Mouse (Mus musculus): Measurements from ENCODE around the gene Creb3l1. TPM values are rescaled to one million over a fixed set of nuclear protein-coding genes. Genes with fewer than 3 reads are reported as not detected.

Creb3l1 gene
- polyA plus RNA-seq, 1 experiment from 2014 or later = 1.5 TPM

DNA sequence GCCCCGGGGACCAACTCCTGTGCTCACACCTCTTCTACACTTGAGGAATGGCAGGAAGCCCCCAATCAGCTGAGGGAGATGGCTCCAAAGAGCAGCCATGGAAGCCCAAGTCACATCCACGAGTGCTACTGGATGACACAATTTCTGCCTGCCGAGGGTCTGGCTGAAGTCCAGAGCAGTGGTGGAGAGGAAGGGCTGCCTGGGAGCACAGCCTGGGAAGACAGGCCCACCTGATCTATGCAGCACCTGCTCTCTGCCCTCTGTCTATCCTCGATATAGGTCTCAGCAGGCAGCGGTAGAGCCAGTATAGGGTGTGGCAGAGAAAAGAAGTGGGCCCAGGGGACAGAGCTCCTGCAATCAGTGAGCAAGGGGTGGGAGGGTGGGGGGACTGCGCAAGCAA is 77.5 kb downstream of the Creb3l1 start:
- no peak for DNase-seq (ENCODE audit: low spot score)

DNA sequence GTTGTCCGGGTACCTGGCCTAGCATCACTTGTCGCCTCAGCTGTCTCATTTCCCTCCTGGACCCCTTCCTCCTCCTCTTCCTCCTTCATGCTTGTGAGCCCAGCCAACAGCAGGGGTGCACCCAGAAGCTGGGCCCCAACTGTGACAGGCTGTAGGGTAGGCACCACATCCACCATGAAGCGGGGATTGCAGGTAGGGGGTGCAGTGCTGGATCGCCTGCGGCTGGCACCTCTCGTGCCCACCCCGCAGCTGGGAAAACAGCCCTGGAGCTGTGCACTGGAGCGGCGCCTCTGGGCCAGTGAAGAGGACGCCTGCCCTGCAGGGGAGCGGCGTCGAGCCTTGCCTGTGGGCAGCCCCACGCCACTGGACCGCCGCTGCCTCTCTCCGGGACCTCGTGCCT is 78.8 kb downstream of the Creb3l1 start, which contains the start of gene Gm9821:
Gene Gm9821 (plus strand): TSS at position 221 of the 400 bp plus-strand sequence.
- no peak for DNase-seq (ENCODE audit: low spot score)

- DNase-seq (ENCODE audit: low spot score) = peak; percentile 87
Observed at GRCm38 (mm10) chr2:91944170-91944950, 79.9 kb downstream of the Creb3l1 start.

- no peak for DNase-seq (ENCODE audit: low spot score)
Observed at GRCm38 (mm10) chr2:91942356-91942755, 81.9 kb downstream of the Creb3l1 start.

DNA sequence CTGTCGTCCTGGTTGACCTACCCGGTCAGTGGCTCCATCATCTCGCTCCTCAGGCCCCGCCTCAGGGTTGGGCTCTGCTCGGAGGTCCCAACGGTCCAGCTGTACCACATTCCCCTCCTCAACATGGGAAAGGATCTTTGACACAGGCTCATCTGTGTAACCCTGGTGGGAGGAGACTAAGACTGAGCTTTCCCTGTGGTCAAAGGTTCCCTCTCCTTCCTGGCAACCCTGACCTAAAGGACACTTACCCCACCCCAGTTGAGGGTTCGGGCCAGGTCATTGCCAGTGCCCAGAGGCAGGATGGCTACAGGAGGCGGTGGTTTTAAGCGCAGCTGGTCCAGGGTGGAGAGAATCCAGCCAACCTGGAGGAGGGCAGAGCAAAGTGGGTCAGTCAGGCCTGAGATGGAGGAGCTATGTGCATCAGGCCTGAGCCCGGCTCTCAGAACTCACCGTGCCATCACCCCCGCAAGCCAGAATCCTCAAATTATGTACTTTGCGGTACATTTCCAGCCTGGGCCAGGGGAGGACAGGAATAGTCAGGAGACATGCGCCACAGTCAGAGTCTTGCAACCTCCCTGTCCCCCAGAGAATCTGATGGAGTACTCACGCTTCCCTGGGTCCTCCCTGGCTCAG is 84.9 kb downstream of the Creb3l1 start:
- no peak for DNase-seq (ENCODE audit: low spot score)

DNA sequence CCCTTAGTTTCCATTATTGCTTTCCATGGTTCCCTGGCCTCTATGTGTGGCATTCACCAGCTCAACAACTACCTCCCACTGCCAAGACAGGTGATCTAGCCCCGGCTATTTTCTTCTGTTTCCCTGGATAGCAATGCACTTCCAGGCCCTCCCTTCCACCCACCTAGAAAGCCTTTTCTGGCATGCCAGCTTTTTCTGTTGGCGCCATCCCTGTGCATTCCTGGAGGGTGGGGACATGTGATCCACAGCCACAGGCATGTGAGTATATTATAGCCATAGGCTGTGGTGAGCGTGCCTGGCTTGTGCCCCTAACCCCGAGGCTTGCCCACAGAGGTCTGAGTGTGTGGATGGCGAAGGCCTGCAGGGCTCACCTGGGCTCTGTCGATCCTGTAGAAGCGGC is 88.1 kb downstream of the Creb3l1 start:
- DNase-seq (ENCODE audit: low spot score) = no peak

DNA sequence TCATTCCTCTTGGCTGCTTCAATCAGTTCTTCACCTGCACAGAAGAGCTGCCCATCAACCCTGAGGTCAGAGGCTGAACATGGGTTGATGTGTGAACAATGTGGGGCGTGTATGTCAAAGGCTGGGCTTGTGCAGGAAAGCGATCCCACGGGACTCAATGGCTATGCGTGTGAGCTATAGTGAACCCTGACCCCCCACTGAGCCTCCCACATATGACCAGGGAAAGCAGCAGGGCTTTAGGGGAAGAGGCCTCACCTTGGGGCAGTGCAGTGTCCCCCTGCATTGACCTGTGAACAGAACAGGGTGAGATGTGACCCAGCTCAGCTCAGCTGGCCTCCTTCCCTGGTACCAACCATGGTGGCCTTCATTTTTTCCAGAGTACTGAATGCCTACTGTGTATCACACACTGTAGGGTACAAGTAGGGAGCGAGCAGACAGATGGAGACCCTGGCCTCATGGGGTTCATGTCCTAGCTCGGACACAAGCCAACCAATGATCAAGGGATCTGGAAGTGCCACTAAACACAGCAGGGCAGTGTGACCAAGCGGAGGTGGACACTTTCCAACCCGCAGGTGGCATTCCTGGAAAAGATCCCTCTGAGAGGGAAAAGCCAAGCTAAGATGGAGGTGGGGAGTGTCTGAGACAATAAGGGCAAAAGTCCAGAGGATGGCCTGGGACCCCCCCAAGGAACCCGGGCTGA is 89.3 kb downstream of the Creb3l1 start:
- DNase-seq (ENCODE audit: low spot score) = no peak

DNA sequence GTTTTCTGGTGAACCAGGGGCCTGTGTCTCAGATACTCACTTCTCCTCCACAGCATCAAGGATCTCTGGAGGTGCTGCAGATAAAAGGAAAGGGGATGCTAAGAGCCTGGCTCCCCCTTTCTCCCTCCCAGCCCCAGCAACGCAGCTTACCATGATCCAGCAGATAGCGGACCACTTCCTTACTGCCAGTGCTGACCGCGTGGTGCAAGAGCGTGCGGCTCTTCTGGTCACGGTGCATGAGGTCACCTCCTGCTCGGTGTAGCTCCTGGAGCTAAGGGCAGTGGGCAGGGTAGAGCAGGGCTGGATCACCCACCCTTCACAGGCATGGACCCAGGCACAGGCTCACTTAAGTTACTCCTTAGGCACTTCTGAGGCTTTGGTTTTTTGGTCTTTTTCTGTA is 90.3 kb downstream of the Creb3l1 start:
- DNase-seq (ENCODE audit: low spot score) = no peak

- DNase-seq (ENCODE audit: low spot score) = no peak
Observed at GRCm38 (mm10) chr2:91933471-91933870, 90.8 kb downstream of the Creb3l1 start.

- no peak for DNase-seq (ENCODE audit: low spot score)
Observed at GRCm38 (mm10) chr2:91932737-91933350, 91.5 kb downstream of the Creb3l1 start.

Small RNA genes within 50 kb of the gene (microRNA-seq; reads per million reads assigned to microRNA genes)
- not detected for gene Mir6999 (ENCODE audit: borderline number of aligned reads)

Other genes starting within 250 kb of the Creb3l1 start
- 0.09 and 0.12 TPM in 2 replicates for gene Chrm4, start 97.3 kb downstream of the Creb3l1 start, polyA plus RNA-seq (2015; fragmentation: Nextera tagmentation; extraction: Ambion mirVana)
- 118 and 153 TPM in 2 replicates for gene Mdk, start 92.2 kb downstream of the Creb3l1 start, polyA plus RNA-seq (2015; fragmentation: Nextera tagmentation; extraction: Ambion mirVana)
- gene Gm9821, start 78.8 kb downstream of the Creb3l1 start, polyA plus RNA-seq (2015; fragmentation: Nextera tagmentation; extraction: Ambion mirVana) = 2.5 and 3.4 TPM in 2 replicates
- 70.9 and 81.0 TPM in 2 replicates for gene Dgkz, start 48.6 kb downstream of the Creb3l1 start, polyA plus RNA-seq (2015; fragmentation: Nextera tagmentation; extraction: Ambion mirVana)
- 8.9 TPM in 2 replicates for gene Phf21a, start 68.6 kb upstream of the Creb3l1 start, polyA plus RNA-seq (2015; fragmentation: Nextera tagmentation; extraction: Ambion mirVana)